Mouse (Mus musculus) mouse embryonic stem cell (cell line): ENCODE measurements around the gene Map4k2.

Source experiments
- in situ Hi-C, 2 experiments: fragments of 300-500 bp; cut with MboI; formaldehyde crosslinking; loops; 1 replicate in 1 of 2; 3 replicates in 1 of 2; pipeline ENCODE4 v1.14.3; 2019 to 2020; ENCODE audit warnings: low sequenced_read_pairs in 2 of 2, low pct_unique_long_range_greater_than_20kb in 1 of 2, mixed read lengths in 1 of 2; ENCODE audit not compliant: unreplicated experiment in 1 of 2

Map4k2 gene

GRCm38 (mm10) chr19:6339890-6340504, 938 bp upstream of the Map4k2 start:
- in situ Hi-C loops = loop anchor here in 1 of 2 experiments (25.0 kb wide), 1 partner anchor 378 kb away; the partner anchor contains the start of gene Pola2

- in situ Hi-C loops = loop anchor here in 1 of 2 experiments (25.0 kb wide), 1 partner anchor 379 kb away; the partner anchor contains the start of gene Pola2
Measured at GRCm38 (mm10) chr19:6341453-6342077, 630 bp downstream of the Map4k2 start.

GRCm38 (mm10) chr19:6342276-6342933, 1.5 kb downstream of the Map4k2 start:
- in situ Hi-C loops = loop anchor here in 1 of 2 experiments (25.0 kb wide), 1 partner anchor 380 kb away; the partner anchor contains the start of gene Pola2

GRCm38 (mm10) chr19:6343066-6343925, 2.4 kb downstream of the Map4k2 start:
- in situ Hi-C loops = loop anchor here in 1 of 2 experiments (25.0 kb wide), 1 partner anchor 381 kb away; the partner anchor contains the start of gene Pola2

GRCm38 (mm10) chr19:6343996-6344395, 3.1 kb downstream of the Map4k2 start:
- in situ Hi-C loops = loop anchor here in 1 of 2 experiments (25.0 kb wide), 1 partner anchor 382 kb away; the partner anchor contains the start of gene Pola2

- in situ Hi-C loops = loop anchor here in 1 of 2 experiments (25.0 kb wide), 1 partner anchor 384 kb away; the partner anchor contains the start of gene Pola2
Measured at GRCm38 (mm10) chr19:6346023-6346422, 5.1 kb downstream of the Map4k2 start.

GRCm38 (mm10) chr19:6346661-6347060, 5.7 kb downstream of the Map4k2 start:
- in situ Hi-C loops = loop anchor here in 1 of 2 experiments (25.0 kb wide), 1 partner anchor 384 kb away; the partner anchor contains the start of gene Pola2

GRCm38 (mm10) chr19:6347615-6348014, 6.7 kb downstream of the Map4k2 start:
- in situ Hi-C loops = loop anchor here in 1 of 2 experiments (25.0 kb wide), 1 partner anchor 385 kb away; the partner anchor contains the start of gene Pola2

- in situ Hi-C loops = loop anchor here in 1 of 2 experiments (25.0 kb wide), 1 partner anchor 386 kb away; the partner anchor contains the start of gene Pola2
Measured at GRCm38 (mm10) chr19:6348717-6349116, 7.8 kb downstream of the Map4k2 start.

- in situ Hi-C loops = loop anchor here in 1 of 2 experiments (25.0 kb wide), 1 partner anchor 387 kb away; the partner anchor contains the start of gene Pola2
Measured at GRCm38 (mm10) chr19:6349215-6349983, 8.5 kb downstream of the Map4k2 start.

- in situ Hi-C loops = no loop called here
Measured at GRCm38 (mm10) chr19:6351431-6352106, 10.6 kb downstream of the Map4k2 start.

GRCm38 (mm10) chr19:6352107-6352505, 11.2 kb downstream of the Map4k2 start:
- in situ Hi-C loops = no loop called here

- in situ Hi-C loops = no loop called here
Measured at GRCm38 (mm10) chr19:6354030-6354429, 13.1 kb downstream of the Map4k2 start.

GRCm38 (mm10) chr19:6361291-6361690, 20.4 kb downstream of the Map4k2 start:
- in situ Hi-C loops = no loop called here

GRCm38 (mm10) chr19:6363091-6363410, 22.1 kb downstream of the Map4k2 start:
- in situ Hi-C loops = no loop called here

- in situ Hi-C loops = no loop called here
Measured at GRCm38 (mm10) chr19:6363411-6364240, 22.7 kb downstream of the Map4k2 start, which contains the start of gene Sf1. TSS of gene Sf1 (plus strand) at chr19:6363690.
